Mouse (Mus musculus): ENCODE data around the gene Pip5k1c. TPM values are rescaled to one million over a fixed set of nuclear protein-coding genes. Genes with fewer than 3 reads are reported as not detected.

Pip5k1c gene
- polyA plus RNA-seq, 1 experiment: 23.3 TPM

DNA sequence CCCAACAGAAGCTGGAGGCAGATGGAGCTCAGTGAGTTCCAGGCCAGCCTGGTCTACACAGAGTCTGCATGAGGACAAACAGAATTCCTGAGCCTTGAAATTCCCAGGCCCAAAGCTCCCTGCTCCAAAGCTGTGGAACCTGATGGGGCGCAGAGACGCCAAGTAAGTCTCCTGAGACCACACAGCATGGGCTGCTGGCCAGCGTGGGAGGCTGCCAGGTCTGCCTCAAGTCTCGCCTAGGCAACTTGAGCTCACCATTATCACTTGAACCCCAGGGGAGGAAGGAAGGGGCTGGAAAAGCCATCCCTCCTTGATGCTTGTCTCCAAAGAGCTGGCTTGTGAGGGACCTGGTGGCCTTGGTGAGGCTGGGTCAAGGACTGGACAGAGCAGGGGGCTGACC is 37.2 kb downstream of the Pip5k1c start:
- no peaks in the 10 kb centered on the region for H3K27me3 ChIP-seq (ENCODE audit: control insufficient read depth, insufficient read depth, insufficient read length)
- H3K36me3 ChIP-seq (ENCODE audit: control insufficient read depth, insufficient read depth): peaks cover 10% of the 10 kb centered on the region
- no peak overlapping the region for H3ac ChIP-seq (ENCODE audit: control insufficient read depth, insufficient read length)
- H3K79me2 ChIP-seq (ENCODE audit: control insufficient read depth, insufficient read depth): no peaks in the 10 kb centered on the region
- no peak for TF ChIP-seq TCF12 (IDR thresholded peaks at IDR 0.05; ENCODE audit: insufficient read depth, poor library complexity, severe bottlenecking)
- no peak for TF ChIP-seq REST (IDR thresholded peaks at IDR 0.05; ENCODE audit: insufficient read depth, insufficient read length)
- TF ChIP-seq CEBPB (IDR thresholded peaks at IDR 0.05; ENCODE audit: insufficient read depth, poor library complexity, severe bottlenecking): no peak
- TF ChIP-seq E2F4 (IDR thresholded peaks at IDR 0.05; ENCODE audit: insufficient read depth): no peak
- TF ChIP-seq POLR2A (IDR thresholded peaks at IDR 0.05; ENCODE audit: insufficient read length, low read depth): no peak
- no peak for TF ChIP-seq SRF (IDR thresholded peaks at IDR 0.05; ENCODE audit: control insufficient read depth, insufficient read length, low read depth)
- TF ChIP-seq POLR2AphosphoS2 (IDR thresholded peaks at IDR 0.05; ENCODE audit: insufficient read length, low read depth): no peak
- H3K4me2 ChIP-seq (ENCODE audit: low read depth): no peak overlapping the region
- H3K4me3 ChIP-seq: no peak overlapping the region

DNA sequence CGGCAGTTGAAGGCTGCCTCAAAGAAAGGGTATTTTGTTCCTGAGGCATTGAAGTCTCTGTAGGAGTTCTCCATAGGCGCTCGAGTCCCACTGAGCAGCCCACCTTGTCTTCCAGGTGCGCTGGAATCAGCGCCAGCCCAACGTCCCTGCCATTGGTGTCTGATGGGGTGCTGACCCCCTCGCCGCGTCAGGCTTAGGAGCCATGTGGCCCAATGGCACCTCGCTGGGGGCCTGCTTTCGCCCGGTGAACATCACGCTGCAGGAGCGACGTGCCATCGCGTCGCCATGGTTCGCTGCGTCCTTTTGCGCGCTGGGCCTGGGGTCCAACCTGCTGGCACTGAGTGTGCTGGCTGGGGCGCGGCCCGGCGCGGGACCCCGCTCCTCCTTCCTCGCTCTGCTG is 39.5 kb downstream of the Pip5k1c start:
- no peak overlapping the region for H3K4me2 ChIP-seq (ENCODE audit: low read depth)
- no peak overlapping the region for H3ac ChIP-seq (ENCODE audit: control insufficient read depth, insufficient read length)
- no peak overlapping the region for H3K4me3 ChIP-seq
- no peaks in the 10 kb centered on the region for H3K36me3 ChIP-seq (ENCODE audit: control insufficient read depth, insufficient read depth)
- no peaks in the 10 kb centered on the region for H3K79me2 ChIP-seq (ENCODE audit: control insufficient read depth, insufficient read depth)
- no peaks in the 10 kb centered on the region for H3K27me3 ChIP-seq (ENCODE audit: control insufficient read depth, insufficient read depth, insufficient read length)
- TF ChIP-seq CEBPB (IDR thresholded peaks at IDR 0.05; ENCODE audit: insufficient read depth, poor library complexity, severe bottlenecking) (no peak), POLR2A (IDR thresholded peaks at IDR 0.05; ENCODE audit: insufficient read length, low read depth) (no peak), MYOG (IDR thresholded peaks at IDR 0.05; ENCODE audit: control insufficient read depth in 1 of 3, insufficient read depth in 1 of 3, insufficient read length in 2 of 3, low read depth in 2 of 3) (no peak), REST (IDR thresholded peaks at IDR 0.05; ENCODE audit: insufficient read depth, insufficient read length) (no peak), TCF12 (IDR thresholded peaks at IDR 0.05; ENCODE audit: insufficient read depth, poor library complexity, severe bottlenecking) (no peak), SRF (IDR thresholded peaks at IDR 0.05; ENCODE audit: control insufficient read depth, insufficient read length, low read depth) (no peak), MYOD1 (IDR thresholded peaks at IDR 0.05; ENCODE audit: control insufficient read depth in 1 of 3, insufficient read length in 2 of 3, low read depth in 2 of 3) (no peak), E2F4 (IDR thresholded peaks at IDR 0.05; ENCODE audit: insufficient read depth) (no peak), MAX (IDR thresholded peaks at IDR 0.05; ENCODE audit: low read depth) (no peak), USF1 (IDR thresholded peaks at IDR 0.05; ENCODE audit: low read depth) (no peak), TCF3 (IDR thresholded peaks at IDR 0.05; ENCODE audit: insufficient read length, low read depth) (no peak), POLR2AphosphoS2 (IDR thresholded peaks at IDR 0.05; ENCODE audit: insufficient read length, low read depth) (no peak)

DNA sequence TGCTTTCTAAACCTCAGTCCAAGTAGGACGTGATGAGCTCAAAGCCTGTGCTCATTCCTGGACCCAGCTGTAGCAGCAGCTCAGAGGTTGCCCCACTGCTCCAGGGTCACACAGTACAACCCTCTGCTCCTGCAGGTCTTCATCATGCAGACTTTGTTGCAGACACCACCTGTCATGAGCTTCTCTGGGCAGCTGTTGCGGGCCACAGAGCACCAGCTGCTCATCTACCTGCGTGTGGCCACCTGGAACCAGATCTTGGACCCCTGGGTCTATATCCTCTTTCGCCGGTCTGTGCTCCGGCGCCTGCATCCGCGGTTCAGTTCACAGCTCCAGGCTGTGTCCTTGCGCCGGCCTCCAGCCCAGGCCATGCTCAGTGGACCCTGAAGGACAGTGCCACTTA is 41.6 kb downstream of the Pip5k1c start:
- H3K36me3 ChIP-seq (ENCODE audit: control insufficient read depth, insufficient read depth): no peaks in the 10 kb centered on the region
- H3K4me3 ChIP-seq: no peak overlapping the region
- H3K79me2 ChIP-seq (ENCODE audit: control insufficient read depth, insufficient read depth): no peaks in the 10 kb centered on the region
- H3ac ChIP-seq (ENCODE audit: control insufficient read depth, insufficient read length): no peak overlapping the region
- H3K27me3 ChIP-seq (ENCODE audit: control insufficient read depth, insufficient read depth, insufficient read length): no peaks in the 10 kb centered on the region
- TF ChIP-seq MYOG (IDR thresholded peaks at IDR 0.05; ENCODE audit: control insufficient read depth in 1 of 3, insufficient read depth in 1 of 3, insufficient read length in 2 of 3, low read depth in 2 of 3): peak in 2 of 3 experiments; percentile 28 to 68
- TF ChIP-seq MAX (IDR thresholded peaks at IDR 0.05; ENCODE audit: low read depth): no peak
- TF ChIP-seq E2F4 (IDR thresholded peaks at IDR 0.05; ENCODE audit: insufficient read depth): no peak
- TF ChIP-seq CEBPB (IDR thresholded peaks at IDR 0.05; ENCODE audit: insufficient read depth, poor library complexity, severe bottlenecking): no peak
- no peak for TF ChIP-seq TCF3 (IDR thresholded peaks at IDR 0.05; ENCODE audit: insufficient read length, low read depth)
- no peak for TF ChIP-seq REST (IDR thresholded peaks at IDR 0.05; ENCODE audit: insufficient read depth, insufficient read length)
- TF ChIP-seq USF1 (IDR thresholded peaks at IDR 0.05; ENCODE audit: low read depth): no peak
- TF ChIP-seq MYOD1 (IDR thresholded peaks at IDR 0.05; ENCODE audit: control insufficient read depth in 1 of 3, insufficient read length in 2 of 3, low read depth in 2 of 3): peak in 2 of 3 experiments; percentile 39 to 51
- no peak for TF ChIP-seq POLR2AphosphoS2 (IDR thresholded peaks at IDR 0.05; ENCODE audit: insufficient read length, low read depth)
- TF ChIP-seq POLR2A (IDR thresholded peaks at IDR 0.05; ENCODE audit: insufficient read length, low read depth): no peak
- TF ChIP-seq TCF12 (IDR thresholded peaks at IDR 0.05; ENCODE audit: insufficient read depth, poor library complexity, severe bottlenecking): no peak
- TF ChIP-seq SRF (IDR thresholded peaks at IDR 0.05; ENCODE audit: control insufficient read depth, insufficient read length, low read depth): no peak
- H3K4me2 ChIP-seq (ENCODE audit: low read depth): no peak overlapping the region

DNA sequence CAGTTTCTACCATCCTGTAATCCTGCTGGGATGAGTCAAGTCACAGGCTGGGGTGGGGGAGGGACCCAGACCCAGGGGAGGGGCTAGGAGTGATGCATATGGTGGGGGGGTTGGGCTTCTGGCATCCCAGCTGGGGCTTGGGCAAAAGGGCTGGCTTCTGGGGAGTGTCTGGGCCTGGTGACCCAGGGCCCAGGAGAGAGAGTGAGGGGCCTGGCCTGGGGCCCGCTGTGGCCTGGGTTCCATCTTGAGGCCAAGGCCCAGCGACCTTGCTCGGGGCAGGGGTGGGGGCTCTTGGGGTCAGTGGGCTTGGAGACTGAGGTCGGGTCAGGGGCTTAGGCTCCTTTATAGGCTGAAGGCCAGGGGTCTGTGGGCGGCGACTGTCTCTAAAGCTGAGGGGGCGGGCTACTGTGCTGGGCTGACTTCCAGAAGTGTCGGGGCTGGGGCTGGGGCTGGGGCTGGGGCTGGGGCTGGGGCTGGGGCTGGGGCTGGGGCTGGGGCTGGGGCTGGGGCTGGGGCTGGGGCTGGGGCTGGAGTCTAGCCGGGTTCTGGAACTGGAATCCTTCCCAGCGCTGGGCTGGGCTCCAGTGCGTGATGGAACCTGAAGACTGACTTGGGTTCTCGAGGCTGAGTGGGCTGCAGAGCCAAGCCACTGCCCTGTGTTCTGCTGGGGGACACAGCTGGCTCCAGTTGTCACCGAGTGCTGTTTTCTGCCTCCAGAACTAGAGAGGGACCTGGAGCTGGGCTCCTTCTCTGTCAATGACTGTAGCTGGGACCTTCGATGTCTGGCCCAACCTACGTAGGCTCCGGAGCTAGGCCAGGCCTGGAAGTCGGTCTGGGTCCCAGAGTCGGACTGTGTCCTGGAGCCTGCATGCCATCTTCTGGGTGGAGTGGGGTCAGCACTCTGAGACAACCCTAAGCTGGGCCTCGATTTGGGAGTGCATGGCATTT is 42.9 kb downstream of the Pip5k1c start:
- TF ChIP-seq CEBPB (IDR thresholded peaks at IDR 0.05; ENCODE audit: insufficient read depth, poor library complexity, severe bottlenecking): no peak
- peak in 1 of 3 experiments; percentile 45 for TF ChIP-seq MYOD1 (IDR thresholded peaks at IDR 0.05; ENCODE audit: control insufficient read depth in 1 of 3, insufficient read length in 2 of 3, low read depth in 2 of 3)
- no peak for TF ChIP-seq E2F4 (IDR thresholded peaks at IDR 0.05; ENCODE audit: insufficient read depth)
- peak in 1 of 3 experiments; percentile 45 for TF ChIP-seq MYOG (IDR thresholded peaks at IDR 0.05; ENCODE audit: control insufficient read depth in 1 of 3, insufficient read depth in 1 of 3, insufficient read length in 2 of 3, low read depth in 2 of 3)
- H3K27me3 ChIP-seq (ENCODE audit: control insufficient read depth, insufficient read depth, insufficient read length): no peaks in the 10 kb centered on the region
- H3K36me3 ChIP-seq (ENCODE audit: control insufficient read depth, insufficient read depth): no peaks in the 10 kb centered on the region
- H3ac ChIP-seq (ENCODE audit: control insufficient read depth, insufficient read length): no peak overlapping the region
- no peak overlapping the region for H3K4me3 ChIP-seq
- H3K4me2 ChIP-seq (ENCODE audit: low read depth): no peak overlapping the region
- no peaks in the 10 kb centered on the region for H3K79me2 ChIP-seq (ENCODE audit: control insufficient read depth, insufficient read depth)

All from myocyte (in vitro differentiated cells).